Mouse (Mus musculus) T-helper 2 cell (primary cell): ENCODE results near the gene Sf3a1.
"Not testable (repeated sequence)": the region's sequence is repeated elsewhere in the genome, so short reads cannot be mapped to it uniquely, and the experiment has no call there.

Experiments
- in situ Hi-C: fragments of 300-600 bp; cut with MboI, MseI; formaldehyde crosslinking; loops from one replicate; pipeline ENCODE4 v1.15.1; 2025; ENCODE audit warnings: high pct_unique_total_duplicates

The Sf3a1 gene

GRCm38 (mm10) chr11:4185480-4185879 lies 25.3 kb downstream of the Sf3a1 start:
- in situ Hi-C loops = not testable (repeated sequence)

DNA sequence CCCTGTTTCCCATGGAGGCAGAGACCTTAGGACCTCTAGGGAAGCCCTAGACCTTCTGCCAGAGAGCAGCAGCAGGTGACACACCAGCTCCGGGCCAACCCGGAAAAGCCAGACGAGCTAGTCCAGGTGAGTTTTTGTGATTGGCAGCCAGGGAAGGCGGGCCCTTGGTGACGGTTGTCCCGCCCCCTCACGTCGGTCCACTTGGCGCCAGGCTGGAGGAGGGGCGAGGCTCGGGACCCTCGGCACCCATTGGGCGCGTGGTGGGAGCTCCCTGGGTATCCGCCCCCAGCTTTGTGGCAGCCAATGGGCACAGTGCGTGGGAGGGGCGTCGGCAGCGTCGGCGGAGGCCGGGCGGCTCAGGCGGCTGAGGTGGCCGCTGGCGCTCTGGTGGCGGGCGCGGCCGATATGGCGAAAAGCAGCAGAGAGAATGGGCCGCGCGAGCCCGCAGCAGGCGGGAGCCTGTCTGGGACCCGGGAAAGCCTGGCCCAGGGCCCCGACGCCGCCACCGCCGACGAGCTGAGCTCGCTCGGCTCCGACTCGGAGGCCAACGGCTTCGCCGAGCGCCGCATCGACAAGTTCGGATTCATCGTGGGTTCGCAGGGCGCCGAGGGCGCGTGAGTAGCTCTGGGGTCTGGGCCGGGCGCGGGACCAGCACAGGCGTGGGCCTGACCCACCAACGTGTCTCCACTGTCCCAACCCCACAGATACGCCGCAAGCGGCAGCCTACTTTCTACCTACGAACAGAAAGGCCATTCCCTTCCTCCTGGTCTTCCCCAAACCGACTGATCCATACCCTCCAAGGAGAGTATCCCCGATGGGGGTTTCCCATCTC lies 26.6 kb downstream of the Sf3a1 start, which contains the start of gene Tbc1d10a:
Tbc1d10a (plus strand) TSS at position 304 of the 832 bp plus-strand sequence.
- in situ Hi-C loops = no loop called here

DNA sequence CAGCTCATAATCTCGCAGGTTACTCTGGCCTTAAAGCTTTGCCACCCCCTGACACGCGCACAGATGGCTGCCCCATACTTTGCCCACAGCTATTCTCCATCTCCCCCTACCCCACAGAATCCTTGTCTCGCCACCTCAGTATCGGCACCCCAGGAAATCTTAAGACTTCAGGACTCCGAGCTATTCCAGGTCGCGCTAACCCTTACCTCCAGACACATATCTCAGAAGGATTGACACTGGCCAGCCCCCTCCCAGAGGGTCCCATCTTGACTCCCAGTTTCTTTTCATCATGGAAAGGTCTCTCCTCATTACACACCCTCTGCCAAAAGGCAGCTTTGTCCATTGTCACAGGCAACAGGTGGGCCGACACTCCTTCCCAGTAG lies 27.2 kb downstream of the Sf3a1 start:
- in situ Hi-C loops = no loop called here

DNA sequence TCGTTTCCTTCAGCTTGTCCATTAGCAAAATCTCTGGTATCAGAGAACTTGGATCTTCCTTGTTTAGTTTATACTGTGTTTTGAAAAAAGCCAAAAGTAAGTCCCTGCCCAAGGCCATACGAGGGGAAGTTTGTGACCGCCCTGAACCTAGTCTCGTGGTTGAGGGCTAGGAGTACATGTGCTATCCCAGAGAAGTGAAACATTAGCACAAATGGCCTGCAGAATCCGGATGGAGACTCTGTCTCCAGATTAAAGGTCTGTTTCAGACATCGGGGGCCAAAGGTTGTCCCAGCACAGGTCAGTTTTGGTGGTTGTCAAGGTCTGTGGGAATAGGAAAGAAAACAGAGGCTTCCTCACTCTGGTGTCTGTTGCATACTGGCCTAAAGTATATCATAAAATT lies 29.0 kb downstream of the Sf3a1 start:
- in situ Hi-C loops = no loop called here

DNA sequence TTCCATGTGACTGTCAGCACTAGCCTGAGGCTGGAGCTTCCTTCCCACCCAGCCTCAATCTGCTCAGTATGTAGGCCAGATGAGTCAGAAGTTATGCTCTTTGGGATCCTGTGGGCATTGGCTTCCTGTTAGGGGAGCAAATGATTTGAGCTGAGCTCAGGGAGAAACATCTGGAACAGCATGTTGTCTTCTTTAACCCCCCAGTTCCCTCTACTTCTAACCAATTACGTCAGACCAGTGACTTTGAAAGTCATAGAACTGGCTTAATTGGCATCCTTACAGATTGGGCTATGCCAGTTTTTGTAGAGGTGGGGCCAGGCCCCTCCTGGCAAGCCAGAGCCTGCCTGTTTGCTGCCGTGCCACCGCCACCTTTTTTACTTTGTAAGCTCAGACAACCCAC lies 30.5 kb downstream of the Sf3a1 start:
- in situ Hi-C loops = no loop called here

DNA sequence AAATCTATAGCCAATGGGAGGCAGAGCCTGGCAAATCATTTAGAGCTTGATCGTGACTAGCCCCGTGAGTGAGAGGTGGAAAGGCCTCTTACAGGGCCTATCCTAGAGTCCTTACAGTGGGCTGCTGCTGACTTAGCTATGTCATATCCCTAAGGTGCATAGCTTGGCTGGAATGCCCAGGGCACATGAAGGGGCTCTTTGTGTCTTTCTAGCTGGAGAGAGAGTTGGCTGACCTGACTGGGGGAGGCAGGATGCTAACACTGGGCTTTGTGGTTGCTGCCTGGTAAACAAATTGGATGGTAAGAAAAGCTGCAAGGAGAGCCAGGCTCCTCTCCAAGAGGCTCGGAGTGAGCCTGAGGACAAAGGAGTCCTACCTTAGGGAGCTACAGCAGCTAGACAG lies 32.6 kb downstream of the Sf3a1 start:
- in situ Hi-C loops = no loop called here

GRCm38 (mm10) chr11:4193420-4193819 lies 33.3 kb downstream of the Sf3a1 start:
- in situ Hi-C loops = no loop called here

DNA sequence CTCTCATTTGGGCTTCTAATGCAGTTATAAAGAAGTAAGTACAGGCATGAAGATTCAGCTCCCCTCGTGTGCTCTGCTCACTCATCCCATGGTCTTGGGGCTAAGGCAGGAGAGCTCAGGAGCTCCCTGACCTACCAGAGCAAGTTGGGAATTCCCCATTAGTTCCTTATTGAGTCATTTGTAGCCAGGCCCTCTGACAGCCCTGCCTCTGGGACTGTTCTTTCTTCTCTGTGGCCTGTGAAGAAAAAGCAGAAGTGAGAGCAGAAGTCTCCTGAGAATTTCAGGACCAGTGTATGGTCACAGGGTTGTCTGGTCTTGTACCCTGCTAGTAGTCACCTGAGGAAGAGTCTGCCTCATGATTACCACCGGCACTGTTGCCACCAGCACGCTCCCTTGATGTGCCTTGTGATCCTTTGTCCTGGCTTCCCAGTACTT lies 35.5 kb downstream of the Sf3a1 start:
- in situ Hi-C loops = no loop called here

GRCm38 (mm10) chr11:4196636-4197035 lies 36.5 kb downstream of the Sf3a1 start:
- in situ Hi-C loops = no loop called here

GRCm38 (mm10) chr11:4197691-4198090 lies 37.5 kb downstream of the Sf3a1 start:
- in situ Hi-C loops = no loop called here

DNA sequence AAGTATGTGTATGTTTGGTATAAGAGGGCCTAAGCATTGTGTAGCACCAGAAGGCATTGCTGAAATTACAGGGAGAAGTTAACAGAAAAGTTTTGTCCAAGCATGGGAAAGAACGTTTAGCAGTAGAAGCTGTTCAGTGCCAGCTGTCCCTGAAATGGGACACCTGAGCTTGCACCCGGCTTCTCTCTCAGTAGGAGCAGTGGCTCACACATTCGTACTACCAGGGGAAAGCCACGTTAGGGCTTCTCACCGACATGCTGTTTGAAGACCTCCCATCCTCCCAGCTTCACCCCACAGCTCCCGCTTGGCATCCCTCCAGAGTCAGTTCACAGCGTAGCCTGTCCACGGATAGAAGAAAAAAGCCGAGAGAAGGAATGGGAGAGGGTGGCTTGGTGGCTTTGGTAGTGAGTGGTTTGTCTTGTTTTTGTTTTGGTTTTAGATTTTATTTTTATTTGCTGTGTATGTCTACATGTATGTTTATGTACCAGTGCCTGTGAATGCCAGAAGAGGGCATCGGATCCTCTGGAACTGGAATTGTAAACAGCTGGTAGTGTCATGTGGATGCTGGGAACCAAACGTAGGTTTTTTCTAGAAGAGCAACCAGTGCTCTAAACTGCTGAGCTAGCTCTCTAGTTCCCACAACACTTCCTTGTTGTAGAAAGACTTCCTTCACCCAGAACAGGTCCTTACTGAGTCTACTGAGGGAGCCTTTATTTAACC lies 42.0 kb downstream of the Sf3a1 start:
- in situ Hi-C loops = no loop called here

DNA sequence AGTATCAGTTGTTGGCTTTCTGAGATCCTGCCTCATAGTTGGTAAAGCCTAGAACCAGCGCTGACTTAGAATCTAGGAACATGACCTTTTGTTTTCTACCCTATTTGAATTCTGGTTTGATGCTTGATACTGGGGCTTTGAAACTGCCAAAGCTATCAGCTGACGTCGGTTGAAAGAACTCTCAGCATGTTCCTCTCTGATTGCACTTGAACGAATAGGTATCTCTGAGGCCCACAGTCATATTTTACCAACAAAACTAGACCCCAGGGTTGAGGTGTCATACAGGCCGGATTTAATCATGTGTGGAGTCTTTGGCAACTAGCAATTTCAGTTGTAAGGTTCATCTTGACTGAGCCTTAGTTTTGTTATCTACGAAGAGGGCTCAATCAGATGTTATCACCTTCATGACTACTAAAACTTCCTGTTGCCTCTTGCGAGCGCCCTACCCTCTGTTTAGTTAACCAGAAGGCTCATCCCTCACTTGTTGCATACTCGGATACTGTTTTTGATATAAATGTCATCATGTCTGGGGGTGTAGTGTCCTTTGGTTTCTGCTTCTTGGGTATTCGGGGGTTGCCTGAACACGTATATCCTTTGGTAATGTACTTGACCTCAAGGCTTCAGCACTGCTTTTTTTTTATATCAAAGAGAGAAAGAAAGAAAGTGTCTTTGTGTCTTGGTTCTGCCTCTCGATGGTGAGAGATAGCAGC lies 43.0 kb downstream of the Sf3a1 start:
- in situ Hi-C loops = no loop called here

GRCm38 (mm10) chr11:4203705-4204074 lies 43.5 kb downstream of the Sf3a1 start:
- in situ Hi-C loops = no loop called here

DNA sequence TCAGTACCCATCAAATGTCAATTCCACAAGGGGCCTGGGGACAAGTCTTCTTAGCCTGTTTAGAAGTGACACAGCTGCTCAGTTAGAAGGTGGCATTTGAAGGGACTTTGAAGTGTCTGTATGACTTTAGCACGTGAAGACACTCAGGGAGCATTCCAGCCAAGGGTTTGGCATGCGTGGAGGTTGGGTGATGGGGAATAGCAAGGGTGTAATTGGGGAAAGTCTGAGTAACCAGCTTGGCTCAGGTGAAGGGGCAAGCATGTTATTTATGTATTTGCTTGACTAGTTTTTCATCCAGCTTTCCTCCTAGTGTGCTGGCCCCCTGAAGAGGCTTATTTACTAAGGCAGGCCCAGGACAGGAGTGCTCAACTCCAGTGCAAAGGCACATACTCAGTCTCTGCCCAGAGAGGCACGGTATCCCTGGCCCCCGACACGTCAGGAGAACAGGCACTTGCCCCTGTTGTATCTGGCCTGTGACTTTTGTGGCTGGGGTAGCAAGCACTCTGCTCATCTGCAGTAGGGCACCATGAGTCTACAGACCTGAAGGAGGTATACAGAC lies 45.0 kb downstream of the Sf3a1 start:
- in situ Hi-C loops = no loop called here

DNA sequence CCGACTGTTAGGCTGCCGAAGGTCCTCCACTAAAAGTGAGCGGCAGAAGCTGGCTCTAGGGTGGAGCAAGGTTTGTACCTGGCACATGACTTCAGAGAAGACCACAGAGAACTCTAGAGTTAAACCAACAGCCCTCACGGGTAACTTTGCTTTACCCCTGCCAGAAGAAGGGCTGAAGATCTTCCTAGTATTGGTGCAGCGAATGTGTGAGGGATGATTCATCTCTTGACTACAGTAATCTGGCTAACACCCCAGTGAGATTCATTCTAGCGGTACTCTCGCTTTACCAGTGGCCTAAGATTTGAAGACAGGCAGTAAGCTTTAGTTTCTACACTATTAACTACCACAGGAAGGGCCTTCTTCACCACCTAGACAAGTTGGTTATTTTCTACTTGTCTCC lies 45.8 kb downstream of the Sf3a1 start:
- in situ Hi-C loops = no loop called here

DNA sequence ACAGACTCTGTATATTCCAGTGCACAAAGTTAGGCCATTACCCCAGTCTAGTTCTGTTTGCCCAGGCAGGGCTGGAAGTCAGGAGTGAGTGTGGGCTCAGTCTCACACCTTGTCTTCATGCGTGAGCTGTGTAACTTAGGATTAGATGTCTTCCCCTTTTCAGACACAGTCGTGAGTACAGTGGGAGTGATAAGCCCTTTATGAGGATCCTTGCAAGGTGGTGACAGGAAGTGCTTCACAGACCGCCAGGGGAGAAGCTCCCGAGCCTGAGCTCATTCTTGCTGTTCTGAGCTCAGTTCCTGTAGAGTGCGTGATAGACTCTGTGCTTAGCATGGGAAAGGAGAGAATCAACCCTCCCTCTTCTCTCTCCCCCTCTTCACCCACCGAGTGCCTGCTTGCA lies 46.4 kb downstream of the Sf3a1 start:
- in situ Hi-C loops = no loop called here

- in situ Hi-C loops = no loop called here
Observed at GRCm38 (mm10) chr11:4207655-4208054, 47.5 kb downstream of the Sf3a1 start.

DNA sequence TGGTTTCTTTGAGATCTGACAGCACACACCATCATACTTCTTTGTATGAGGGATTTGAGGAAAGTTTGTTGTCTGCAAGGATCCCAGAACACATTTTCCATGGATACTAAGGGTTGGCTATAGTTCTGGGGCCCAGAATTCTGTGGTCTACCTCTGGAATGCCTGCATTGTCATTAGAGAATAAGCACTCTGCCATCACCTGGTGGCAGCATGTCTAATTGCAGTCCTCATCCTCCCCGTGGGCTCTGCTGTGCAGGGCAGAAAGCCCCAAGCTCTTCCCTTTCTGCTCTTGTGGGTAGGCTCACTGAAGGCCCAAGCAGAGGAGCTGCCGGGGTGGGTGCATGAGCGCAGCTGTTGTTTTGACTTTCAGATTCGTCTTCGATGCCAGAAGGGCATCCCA lies 49.4 kb downstream of the Sf3a1 start:
- in situ Hi-C loops = no loop called here

- in situ Hi-C loops = loop anchor here (5.0 kb wide), 1 partner anchor 33 kb away; no protein-coding TSS in a partner anchor
Observed at GRCm38 (mm10) chr11:4210786-4211185, 50.6 kb downstream of the Sf3a1 start.

- in situ Hi-C loops = loop anchor here (5.0 kb wide), 1 partner anchor 36 kb away; no protein-coding TSS in a partner anchor
Observed at GRCm38 (mm10) chr11:4213107-4213506, 53.0 kb downstream of the Sf3a1 start.

- in situ Hi-C loops = loop anchor here (5.0 kb wide), 1 partner anchor 37 kb away; no protein-coding TSS in a partner anchor
Observed at GRCm38 (mm10) chr11:4214572-4214971, 54.4 kb downstream of the Sf3a1 start.

DNA sequence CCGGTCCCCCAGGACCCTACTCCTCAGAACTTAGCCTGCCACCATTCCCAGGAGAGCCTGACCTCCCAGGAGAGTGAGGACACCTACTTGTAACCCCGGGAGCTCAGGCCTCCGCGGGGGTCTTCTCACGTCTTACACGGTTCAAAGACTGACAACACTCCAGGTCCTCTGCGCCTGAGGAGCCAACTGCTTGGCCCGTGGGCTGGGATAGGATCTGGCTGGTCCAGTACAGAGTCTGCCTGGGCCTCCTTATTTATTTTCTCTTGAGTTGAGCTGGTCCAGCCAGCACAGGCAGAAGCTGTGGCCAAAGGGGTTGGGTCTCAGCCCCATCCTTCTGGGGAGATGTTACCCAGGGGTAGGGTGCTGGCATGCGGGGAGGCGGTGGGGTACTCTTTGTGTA lies 54.9 kb downstream of the Sf3a1 start:
- in situ Hi-C loops = no loop called here
